Mouse (Mus musculus) yolk sac, embryonic 10.5 days (tissue): ENCODE results near the gene Lrrc49.

Experiments
- DNase-seq: peaks from one replicate; pipeline ENCODE4 v3.0.0-alpha.2; 2017; ENCODE audit warnings: low spot score

The Lrrc49 gene

GRCm38 (mm10) chr9:60530310-60530709 lies 157.6 kb downstream of the Lrrc49 start:
- peak; percentile 29 for DNase-seq

- DNase-seq, result no peak
Measured at GRCm38 (mm10) chr9:60529348-60530243, 158.4 kb downstream of the Lrrc49 start.

DNA sequence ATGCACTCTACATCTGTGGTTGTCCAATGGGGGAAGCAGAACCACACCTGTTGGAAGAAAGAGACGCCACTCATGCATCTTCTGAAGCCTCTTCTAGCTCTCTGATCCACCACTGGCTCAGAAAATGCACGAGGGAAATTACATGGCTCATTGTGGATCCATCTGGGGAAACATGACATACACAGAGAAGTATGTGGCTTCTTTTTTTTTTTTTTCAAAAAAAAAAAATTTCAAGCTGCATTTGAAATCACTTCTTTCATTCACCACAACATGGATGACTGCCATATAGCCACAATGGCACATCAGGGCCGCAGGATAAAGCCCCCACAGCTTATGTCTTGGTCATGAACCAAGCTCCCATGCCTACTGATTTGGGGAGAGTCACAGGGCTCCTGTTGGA lies 159.7 kb downstream of the Lrrc49 start:
- DNase-seq, result no peak

- DNase-seq, result no peak
Measured at GRCm38 (mm10) chr9:60527836-60528235, 160.1 kb downstream of the Lrrc49 start.

GRCm38 (mm10) chr9:60527051-60527450 lies 160.9 kb downstream of the Lrrc49 start:
- DNase-seq, result no peak

DNA sequence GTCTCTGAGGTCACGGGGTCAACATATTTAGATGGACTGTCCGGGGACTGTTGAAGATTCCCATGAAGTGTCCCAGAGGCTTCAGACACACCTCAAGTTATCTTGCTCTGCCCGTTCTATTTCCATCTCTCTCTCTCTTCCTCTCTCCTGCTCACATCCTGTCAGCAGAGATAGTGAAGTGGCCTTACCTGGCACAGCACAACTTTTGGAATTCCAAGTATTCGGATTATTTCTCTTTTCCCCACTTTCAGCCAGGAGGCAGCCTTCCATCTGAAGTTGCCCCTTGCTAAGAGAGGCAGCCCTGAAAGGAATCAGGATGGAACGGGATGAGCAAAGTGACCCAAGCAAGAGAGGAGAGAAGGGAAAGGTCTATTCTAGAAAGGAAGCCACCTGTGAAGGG lies 161.8 kb downstream of the Lrrc49 start:
- no peak for DNase-seq

DNA sequence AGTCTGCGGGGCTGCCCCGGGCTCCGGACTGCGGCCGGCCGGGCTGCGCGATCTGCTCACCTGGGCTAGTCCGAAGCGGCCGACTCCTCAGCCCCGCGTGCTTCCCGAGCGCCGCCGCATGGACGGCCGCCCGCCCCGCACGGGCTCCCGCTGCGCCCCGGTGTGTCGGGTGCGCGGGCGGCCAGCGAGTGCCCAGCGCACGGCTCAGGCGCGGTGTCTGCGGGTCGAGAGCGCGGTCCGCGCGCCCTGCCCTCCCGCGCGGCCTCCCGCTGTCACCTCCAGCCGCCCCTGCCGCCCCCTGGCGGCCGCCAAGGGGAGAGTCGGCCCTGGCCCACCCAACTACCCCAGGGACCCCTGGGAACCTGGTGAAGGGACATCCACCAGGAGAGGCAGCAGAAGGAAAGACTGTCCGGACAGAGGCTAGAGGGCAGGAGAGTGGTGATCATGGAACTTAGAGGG lies 166.1 kb downstream of the Lrrc49 start, which contains the start of gene Thsd4:
Gene Thsd4, minus strand, starts transcription at position 241 of the 459 bp plus-strand sequence.
- peak; percentile 57 for DNase-seq

DNA sequence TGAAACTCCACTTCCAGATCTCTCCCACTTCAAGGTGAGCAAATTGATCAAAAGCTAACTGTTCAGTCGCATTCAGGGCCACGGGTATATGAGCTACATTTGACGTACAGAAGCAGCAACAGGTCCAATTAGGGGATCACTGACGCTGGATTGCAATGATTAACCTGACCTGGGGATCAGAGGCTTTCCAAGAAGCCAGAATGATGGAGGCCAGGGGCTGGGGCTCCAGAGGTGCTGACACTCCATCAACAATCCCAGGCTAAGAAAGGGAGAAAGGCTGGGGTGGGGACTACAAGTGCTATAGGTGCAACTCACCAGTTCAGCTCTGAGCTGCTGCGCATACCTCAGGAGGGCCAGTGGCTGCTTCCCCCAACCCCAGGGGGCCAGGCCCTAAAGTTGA lies 166.8 kb downstream of the Lrrc49 start:
- no peak for DNase-seq

GRCm38 (mm10) chr9:60519601-60520000 lies 168.4 kb downstream of the Lrrc49 start:
- no peak for DNase-seq
